Mouse (Mus musculus) frontal cortex, postnatal 14 days (tissue): ENCODE measurements around the gene Olfr455.
A peak's percentile ranks its signal among the peaks of the same experiment; 100 is the strongest.

Experiments used
- DNase-seq, 2 experiments: peaks; one replicate each; pipeline ENCODE4 v3.0.0; 2022; ENCODE audit warnings: low spot score in 2 of 2

Olfr455 gene

DNA sequence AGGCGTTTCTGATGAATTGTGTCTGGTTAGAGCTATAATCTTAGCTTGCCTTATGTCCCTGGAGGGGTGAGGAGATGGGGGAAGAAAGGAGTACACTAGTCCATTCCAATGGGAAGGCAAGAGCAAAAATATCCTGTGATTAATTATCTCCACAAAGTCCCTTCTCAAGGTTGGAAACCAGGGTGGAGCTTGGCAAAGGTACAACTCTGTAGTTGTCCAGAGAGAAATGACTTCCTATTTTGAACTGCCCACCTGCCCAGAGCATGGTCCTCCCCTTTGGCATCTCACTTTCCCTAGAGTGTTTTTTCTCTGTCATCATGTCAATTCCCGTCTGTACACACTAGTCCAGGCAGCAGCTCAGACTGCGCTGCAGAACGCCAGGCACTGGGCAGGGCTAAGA lies at the start of gene Olfr455:
Gene Olfr455 (minus strand): TSS at position 127 of the 400 bp plus-strand sequence.
- no peak for DNase-seq

DNA sequence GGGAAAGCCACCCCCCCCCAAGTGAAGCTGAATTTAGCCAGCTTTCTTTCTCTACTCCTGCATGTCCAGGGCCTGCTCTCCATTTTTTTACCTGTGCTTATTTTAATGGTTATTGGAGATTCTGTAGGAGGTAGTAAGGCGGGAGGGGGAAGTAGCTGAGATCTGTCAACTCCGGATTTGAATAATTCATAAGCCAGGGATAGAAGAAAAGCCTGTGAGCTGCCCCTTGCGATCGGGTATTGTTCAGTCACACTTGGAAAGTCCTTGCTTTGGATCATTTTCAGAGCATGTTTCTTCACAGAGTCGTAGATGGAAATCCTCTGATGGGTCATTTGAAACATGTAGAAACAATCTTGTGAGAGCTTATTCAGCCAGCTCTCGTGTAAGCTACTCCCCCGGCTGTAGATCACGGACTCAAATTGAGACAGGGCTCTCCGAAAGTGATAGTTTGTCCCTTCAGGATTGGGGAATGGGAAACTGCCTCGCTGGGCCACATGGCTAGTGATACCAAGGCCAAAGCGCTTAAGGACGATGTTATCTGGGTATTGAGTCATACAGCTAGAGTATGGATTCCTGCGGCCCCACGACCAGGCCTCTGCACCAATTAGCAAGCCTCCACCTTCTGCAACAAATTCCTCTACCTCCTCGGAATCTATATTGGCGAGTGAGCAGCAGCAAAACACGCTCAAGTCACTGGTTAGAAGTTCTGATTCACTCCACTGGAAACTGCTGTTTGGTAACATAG lies 45.9 kb upstream of the Olfr455 start:
- no peak for DNase-seq

DNA sequence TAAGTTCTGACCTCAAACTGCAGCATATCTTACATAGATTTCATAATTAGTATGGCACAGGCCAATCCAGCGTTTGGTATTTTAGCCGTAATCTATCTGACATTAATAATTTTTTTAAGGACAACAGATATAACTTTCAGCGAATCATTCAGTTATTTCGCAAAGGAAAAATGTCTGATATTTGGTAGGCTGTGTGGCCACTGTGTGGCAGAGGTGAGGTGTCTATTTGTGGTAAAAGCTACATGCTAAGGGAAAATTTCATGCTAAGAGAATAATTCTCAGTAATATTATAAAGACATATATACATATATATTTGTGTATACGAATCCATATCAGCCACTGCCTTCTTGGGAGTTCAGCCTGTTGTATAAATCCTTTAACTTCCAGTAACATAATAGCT lies 39.2 kb upstream of the Olfr455 start:
- DNase-seq: no peak

DNA sequence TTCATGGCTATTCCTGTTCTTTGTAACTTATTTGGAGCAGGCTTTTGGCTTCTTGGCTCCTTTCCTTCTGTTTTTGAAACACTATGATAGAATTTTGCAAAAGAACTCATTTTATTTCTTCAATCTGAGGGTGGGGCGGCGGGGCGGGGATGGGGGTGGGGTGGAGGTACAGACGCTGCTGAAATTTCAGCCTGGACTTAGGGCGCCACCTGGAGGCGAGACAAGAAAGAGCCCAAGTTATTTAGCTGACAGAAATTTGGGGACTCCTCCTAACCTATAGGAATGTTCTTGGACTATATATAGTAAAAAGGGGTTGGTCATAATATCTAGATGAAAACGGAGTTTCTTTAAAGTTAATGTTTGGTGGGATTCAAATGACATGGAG lies 36.1 kb upstream of the Olfr455 start:
- DNase-seq: peak; percentile 13 to 62

DNA sequence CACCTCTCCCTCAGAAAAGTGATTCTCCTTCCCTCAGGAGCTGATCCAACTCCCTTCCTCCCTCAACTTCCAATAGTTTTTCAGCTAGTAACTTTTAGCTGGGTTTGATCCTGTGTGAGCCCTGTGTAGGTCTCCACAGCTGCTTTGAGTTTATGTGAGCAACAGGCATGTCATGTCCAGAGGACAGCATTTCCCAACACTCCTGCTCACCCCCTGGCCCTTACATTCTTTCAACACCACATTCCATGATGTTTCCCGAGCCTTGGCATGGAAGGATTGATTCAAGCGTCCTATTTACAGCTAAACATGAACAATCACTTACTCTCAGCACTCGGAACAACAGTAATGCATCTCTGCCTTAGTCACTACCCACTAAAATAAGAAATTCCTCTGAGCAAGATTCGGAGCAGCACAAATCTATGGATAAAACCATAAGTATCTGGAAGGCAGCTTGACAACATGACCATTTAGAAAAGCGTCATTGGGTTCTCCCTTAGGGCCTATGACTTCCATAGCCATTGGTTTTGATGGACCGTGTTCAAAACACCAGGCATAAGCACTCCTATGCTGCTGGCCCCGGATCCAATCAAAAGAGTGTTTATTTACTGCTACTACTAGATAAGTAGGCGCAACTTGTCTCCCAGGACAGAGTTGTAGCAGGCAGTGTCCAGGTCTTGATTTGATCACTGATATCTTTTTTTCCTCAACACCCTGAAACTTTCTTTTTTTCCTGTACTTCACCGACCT lies 35.5 kb upstream of the Olfr455 start:
- no peak for DNase-seq

DNA sequence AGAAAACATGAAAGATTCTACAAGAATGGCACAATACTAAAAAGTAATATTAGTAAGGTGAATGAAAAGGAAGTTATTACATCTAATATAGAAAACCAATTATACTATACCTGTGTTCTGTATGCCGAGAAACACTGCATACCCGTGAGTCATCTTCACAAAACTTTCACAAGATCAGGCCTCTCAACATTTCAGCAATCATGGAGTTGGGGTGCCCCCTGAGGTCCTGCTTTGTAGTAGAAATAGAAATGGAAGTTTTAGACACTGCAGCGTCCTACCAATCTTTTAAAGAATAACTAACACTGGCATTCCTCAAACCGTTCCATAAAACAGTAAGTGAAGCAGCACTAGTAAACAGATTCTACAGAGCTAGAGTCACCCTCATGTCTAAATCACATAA lies 31.3 kb upstream of the Olfr455 start:
- DNase-seq: no peak

DNA sequence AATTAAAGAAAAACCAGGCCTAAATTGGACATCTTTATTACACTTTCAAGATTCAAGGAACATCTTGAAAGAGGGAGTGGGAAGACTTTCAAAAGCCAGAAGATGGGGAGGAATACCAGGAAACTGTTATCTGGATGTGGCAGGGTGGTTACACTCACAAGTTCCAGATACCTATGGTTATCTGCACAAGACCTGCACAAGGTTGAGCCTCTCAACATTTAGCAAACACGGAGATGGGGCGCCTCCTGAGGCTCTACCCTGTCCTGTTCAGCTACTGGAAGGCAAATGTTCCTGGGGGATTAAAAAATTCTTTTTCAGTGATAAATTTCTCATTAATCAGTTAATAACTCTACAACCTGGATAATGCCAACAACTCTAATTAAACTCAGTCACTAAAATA lies 30.0 kb upstream of the Olfr455 start:
- no peak for DNase-seq

DNA sequence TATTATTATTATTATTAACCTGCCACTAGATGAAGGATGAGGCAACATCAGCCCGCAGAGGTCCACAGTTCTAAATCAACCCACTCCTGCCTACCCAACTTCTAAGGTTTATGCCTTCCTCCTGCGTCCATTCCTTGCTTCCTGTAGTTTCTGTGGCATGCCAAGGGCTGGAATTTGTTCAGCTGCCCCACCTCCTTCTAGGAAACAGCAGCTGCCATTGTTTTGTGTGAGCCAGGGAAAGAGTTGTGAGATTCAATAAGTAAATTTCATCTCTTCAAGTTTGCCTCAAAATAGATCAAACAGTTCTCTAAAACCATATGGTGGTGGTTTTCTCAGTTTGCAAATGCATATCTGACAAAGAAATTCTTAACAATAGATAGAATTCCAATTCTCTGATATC lies 20.8 kb upstream of the Olfr455 start:
- no peak for DNase-seq

DNA sequence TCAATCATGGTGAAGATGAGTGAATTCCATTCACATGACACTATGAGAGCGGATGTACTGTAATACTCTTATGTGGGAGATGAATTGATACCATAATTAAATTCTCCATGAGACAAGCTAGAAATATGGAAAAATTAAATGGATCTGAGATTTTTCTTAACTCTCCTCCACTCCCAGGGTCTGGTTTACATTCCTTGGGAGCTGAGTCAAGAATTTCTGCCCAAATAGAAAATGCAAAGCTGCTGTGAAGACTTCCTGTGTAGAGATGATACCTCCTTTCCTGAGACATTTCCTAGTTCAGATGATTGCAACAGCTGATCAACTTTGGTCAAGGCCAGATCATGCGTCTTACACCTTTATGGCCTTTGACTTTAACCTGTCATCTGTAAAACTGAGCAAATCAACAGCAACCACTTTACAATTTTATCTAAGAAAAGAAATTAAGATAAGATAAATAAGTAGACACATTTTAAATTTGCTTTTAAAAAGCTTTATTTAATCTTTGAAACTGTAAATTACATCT lies 18.8 kb upstream of the Olfr455 start:
- no peak for DNase-seq

DNA sequence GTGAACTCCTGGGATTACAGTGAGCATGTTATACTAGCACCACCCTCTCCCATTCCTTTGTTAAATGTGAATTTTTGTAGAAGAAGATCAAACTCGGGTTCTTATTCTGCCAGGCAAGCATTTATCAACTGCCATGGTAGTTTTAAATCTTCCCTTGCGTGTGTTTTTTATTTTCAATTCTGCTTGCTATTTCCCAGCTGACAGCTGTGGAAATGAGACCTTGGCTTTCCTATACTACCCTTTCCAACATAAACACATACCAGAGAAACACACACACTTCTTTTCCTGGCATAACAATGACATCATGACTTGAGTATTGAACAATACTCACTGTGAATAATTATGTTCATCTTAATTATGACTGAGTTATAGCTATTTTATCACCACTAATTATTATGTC lies 14.9 kb upstream of the Olfr455 start:
- no peak for DNase-seq

DNA sequence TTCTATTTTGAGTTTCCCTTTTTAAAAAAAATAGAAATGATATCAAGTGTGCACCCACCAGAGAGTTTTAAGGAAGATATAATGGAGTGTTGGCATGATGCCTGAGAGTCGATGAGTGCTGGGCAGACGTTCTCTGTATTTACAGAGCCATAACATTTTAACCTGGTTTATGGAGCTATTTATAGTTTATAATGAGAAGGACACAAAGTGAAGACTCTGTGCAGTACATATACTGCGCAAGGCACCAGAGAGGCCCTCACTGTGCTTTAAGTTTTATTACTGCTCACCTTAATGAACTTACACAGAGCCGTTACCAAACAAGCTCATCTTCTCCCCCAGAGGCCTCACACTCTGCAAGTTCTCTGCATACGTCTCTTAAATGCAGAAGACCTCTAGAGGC lies 13.5 kb upstream of the Olfr455 start:
- no peak for DNase-seq

DNA sequence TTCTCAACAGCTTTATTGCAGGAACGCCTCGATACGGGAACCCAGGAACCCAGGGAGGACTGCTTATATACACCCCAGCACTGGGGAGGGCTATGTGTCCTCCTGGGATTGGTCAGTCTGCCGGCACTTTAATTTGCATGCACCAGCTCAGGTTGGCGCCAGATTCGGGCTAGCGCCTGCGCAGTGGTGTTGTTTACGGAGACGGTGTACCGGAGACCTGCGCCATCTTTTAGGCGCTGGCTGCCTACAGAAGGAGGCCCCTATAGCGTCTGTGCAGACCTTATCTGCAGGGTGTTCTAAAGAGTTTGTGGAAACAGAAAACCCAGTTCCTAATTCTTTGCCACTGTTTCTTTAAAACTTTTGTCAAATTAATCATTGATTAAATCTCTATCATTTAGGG lies 11.3 kb upstream of the Olfr455 start:
- no peak for DNase-seq

DNA sequence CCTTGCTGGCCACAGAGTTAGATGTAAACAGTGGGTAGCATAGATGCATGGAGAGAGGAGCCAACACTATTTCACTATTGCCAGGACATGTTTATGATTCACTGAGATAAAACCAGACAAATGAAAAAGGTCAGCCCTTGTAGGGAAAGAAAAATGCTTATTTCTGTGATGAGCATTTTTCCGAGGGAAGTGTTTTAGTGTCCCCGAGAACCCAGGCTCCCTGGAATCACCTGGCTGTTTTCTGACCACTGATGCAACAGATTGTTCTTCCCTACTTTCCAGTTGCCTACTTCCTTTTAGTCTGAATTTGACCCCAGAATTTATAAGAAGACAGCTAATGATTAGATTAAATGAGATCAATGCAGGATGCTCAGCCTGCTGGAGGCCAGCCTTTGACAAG lies 1.2 kb downstream of the Olfr455 start:
- DNase-seq: no peak

DNA sequence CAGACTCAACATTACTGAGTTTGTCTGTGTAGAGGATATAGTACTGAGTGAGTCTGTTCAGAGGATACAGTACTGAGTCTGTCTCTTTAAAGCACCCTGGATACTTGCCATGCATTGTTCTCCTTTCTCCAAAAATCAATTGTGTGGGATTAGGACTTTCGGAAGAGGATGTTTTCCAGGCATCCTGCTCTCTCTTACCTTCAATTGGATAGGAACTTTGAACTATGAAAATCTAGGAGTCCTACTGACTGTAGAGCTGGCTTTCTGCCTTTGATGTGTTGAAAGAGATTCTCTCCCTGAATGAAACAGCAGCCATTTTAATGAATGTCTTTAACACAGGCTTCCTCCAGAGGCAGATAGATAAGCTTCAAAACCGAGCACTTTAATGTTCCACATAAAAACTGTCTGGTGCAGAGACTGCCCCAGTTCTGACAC lies 1.9 kb downstream of the Olfr455 start:
- DNase-seq: no peak

DNA sequence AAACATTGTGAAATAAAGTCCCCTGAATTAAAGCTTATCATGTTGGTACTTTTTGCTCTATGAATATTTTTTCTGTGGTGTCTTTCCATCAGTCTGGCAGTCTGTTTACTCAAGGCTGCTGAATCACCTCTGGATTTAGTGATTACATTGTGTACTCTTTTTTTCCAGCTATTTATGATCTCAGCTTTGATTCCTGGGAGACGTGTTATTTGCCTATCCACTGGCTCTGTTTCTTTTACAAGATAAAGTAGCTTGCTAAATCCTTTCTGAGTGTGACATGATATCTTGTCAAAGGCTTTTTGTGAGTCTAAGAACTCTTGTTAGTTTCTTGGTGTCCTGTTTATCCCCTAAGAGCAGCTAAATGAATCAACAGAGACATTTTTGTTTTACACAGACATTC lies 2.5 kb downstream of the Olfr455 start:
- no peak for DNase-seq

DNA sequence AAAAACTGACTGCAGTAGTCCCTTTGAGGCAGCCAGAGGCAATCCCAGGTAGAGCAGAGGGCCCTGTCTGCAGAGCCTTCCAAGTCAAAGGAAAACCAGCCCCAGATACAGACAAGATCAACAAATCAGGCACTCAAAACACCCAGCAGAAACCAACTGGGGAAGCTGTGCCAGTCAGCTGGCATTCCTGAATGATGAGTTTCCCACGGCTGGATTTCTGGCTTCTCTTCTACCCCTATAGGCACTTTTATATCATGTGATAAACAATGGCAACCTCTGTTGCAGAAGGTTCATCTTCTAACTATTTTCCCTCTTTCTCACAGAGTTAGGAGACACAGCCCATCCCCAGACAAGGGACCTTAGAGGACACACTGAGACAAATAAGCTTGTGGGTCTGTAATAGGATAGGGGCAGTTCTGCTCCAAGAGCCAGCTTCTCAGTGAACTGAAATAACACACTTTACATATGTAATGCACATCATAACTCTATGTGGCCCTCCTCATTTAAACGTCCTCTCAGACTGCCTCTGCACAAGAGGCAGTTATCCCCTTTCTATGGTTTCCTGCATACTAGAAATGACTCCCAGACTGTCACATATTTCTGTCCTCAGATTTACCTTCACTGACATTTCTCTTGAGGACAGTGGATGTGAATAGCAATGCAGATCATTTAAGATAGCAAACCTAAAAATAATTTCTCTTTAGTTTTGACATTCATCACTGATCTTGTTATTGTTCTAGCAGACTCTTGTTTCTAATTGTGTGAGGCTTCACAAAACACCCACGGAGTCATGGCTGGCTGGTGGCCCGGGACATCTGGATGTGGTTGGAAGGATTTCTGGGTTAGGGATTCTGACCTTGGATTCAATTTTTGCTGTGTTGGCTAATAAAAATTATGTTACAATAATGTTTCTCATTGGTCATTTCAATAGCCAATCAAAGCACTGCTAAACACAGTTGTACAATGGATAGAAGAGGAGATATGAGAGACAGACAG lies 5.1 kb downstream of the Olfr455 start:
- no peak for DNase-seq

DNA sequence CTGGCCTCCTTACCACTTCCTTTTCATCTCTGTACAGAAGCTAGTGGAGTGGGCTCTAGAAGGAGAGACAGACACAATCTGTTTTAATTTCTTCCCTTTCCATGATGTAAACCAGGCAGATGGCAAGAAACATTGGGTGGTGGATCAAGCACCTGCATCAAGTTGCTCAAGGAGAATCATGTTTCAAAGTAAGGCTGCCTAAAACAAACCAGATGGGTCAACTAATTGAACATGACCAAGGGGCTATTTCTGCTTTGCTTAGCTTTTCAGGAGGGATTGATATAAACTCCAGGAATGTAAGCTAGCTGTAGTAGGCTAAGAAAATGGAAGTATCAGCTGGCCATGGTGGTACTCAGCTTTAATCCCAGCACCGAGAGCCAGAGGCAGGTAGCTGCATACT lies 6.7 kb downstream of the Olfr455 start:
- DNase-seq: no peak

DNA sequence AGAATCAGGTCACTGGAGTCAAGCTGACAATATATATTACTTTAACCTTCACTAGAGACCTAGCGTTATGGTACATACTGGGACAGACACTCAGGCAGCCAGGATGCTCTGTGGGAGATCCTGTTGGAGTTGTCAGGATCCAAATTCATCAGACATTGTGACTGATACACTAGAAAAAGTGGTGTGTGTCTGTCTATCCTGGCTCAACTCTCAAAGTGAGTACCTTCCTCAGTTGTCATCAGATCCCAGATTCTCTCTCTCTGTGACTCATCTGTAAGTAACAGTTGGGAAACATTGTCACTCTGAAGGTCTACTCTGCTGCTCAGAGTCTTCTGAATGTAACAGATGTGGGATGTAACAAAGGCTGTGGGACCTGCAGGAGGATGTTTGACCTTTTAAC lies 7.7 kb downstream of the Olfr455 start:
- no peak for DNase-seq

DNA sequence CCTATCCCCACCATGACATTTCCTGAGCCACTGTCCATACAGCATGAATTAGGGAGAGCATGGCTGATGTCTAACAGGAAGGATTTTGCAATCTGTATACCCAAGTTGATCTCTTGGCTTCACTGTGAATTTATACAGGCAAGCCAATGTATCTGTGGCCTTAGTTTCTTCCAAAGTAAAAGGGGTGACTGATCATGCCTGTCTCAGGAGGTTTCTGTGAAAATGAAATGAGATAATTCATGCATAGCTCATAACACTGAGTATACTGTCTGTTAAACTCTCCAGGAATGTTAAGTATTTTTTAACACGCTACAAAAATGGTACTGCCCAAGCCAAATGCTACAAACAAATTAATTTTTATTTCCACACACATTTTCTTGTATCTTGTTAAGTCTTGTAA lies 33.9 kb downstream of the Olfr455 start:
- no peak for DNase-seq

DNA sequence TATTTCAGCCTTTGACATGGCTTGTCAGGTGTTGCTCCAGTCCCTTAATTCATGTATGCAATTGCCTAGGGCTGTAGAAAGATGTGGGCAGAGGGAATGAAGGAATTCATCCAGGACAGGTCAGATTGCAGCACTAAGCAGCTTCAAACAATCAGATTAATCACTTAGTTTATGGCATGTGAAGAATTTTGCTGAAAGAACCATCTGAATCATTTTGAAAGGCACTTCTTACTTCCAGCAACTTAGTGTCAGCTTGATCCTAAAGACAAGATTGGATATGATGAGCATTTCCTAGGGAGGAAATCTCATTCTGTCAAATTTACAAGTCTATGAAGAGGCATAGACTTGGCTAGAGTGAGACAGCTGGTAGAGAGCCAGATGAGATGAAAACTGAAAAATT lies 38.1 kb downstream of the Olfr455 start:
- DNase-seq: no peak

DNA sequence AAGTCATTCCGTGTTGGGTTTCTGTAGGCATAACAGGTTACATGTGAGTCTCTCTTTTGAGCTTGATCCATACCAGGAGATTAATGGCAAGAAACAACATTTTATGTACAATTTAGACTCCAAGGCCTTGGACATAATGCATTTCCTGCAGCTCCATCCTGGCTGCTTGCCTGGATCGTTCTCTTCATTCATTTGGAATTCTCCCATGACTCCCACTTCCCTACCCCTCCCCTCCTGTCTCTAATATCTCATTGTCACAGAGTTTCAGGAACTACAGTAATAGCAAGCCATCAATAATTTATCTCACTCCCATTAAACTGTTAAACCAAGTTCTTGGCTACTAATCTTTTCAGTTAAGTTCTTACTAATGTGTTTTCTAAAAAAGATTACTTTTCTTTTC lies 43.9 kb downstream of the Olfr455 start:
- DNase-seq: no peak

DNA sequence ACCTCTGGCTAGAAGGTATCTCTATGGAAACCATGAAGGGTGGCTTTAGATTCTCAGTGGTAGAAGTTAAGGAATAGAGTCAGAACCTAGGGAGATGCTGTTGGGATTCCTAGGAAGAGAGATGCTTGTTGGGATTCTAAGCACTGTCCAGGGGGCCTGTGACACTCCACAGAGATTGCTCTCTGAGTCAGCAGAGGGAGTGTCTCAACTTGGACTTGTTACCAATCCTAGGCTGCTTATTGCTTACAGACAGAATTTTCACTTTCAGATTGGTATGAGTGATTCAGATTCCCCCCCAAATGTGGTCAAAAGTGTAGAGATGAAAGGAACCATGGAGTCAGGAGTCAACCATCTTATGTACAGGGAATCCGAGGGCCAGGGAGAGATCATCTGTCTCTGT lies 57.7 kb downstream of the Olfr455 start:
- DNase-seq: no peak
